Mouse (Mus musculus): ENCODE measurements around the gene Slco2b1.

- TF ChIP-seq CTCF (IDR thresholded peaks at IDR 0.05) = no peak
- TF ChIP-seq EP300 (IDR thresholded peaks at IDR 0.05) = no peak
Observed at GRCm38 (mm10) chr7:99633966-99634665, 77.0 kb downstream of the Slco2b1 start.

All from lung, postnatal 0 days (tissue).